Mouse (Mus musculus) cerebellum, adult 18-20 months (tissue): ENCODE measurements at regions not wholly inside any gene's neighbourhood (a gene's known extent, or its start where the extent isn't known, plus 50 kb on each side); places are given as distances from the start of the nearest gene placed in this dataset.
"Not testable (repeated sequence)": the region's sequence is repeated elsewhere in the genome, so short reads cannot be mapped to it uniquely, and the experiment has no call there.

Experiments used
- DNase-seq, 2 experiments: peaks; one replicate each; pipeline ENCODE4 v3.0.0; 2021

GRCm38 (mm10) chr9:97297538-97297937 is 72.2 kb downstream of the Trim42 start:
- DNase-seq, result peak; percentile 22 to 39

GRCm38 (mm10) chr9:97295770-97296169 is 74.0 kb downstream of the Trim42 start:
- peak; percentile 54 to 65 for DNase-seq

GRCm38 (mm10) chr9:97291870-97292269 is 77.9 kb downstream of the Trim42 start:
- DNase-seq, result no peak

- DNase-seq, result no peak
Measured at GRCm38 (mm10) chr9:97284282-97284802, 85.4 kb downstream of the Trim42 start.

- DNase-seq, result no peak
Measured at GRCm38 (mm10) chr9:97282090-97282489, 87.7 kb downstream of the Trim42 start.

GRCm38 (mm10) chr9:97275449-97275848 is 94.3 kb downstream of the Trim42 start:
- DNase-seq, result not testable (repeated sequence)

GRCm38 (mm10) chr9:97273891-97274290 is 95.9 kb downstream of the Trim42 start:
- no peak for DNase-seq

GRCm38 (mm10) chr9:97272061-97272460 is 97.7 kb downstream of the Trim42 start:
- no peak for DNase-seq

GRCm38 (mm10) chr9:97247621-97248020 is 122.1 kb downstream of the Trim42 start:
- no peak for DNase-seq

- no peak for DNase-seq
Measured at GRCm38 (mm10) chr9:97226074-97226473, 115.1 kb upstream of the Slc25a36 start.

GRCm38 (mm10) chr9:97224549-97224948 is 113.6 kb upstream of the Slc25a36 start:
- no peak for DNase-seq

- no peak for DNase-seq
Measured at GRCm38 (mm10) chr9:97214806-97215205, 103.8 kb upstream of the Slc25a36 start.

GRCm38 (mm10) chr9:97190321-97190860 is 79.4 kb upstream of the Slc25a36 start:
- no peak for DNase-seq

- no peak for DNase-seq
Measured at GRCm38 (mm10) chr9:97189646-97190045, 78.7 kb upstream of the Slc25a36 start.

- DNase-seq, result no peak
Measured at GRCm38 (mm10) chr9:97188616-97189330, 77.8 kb upstream of the Slc25a36 start.

- no peak for DNase-seq
Measured at GRCm38 (mm10) chr9:97173230-97173951, 62.4 kb upstream of the Slc25a36 start.

- DNase-seq, result peak; percentile 19 to 30
Measured at GRCm38 (mm10) chr9:97172075-97172474, 61.1 kb upstream of the Slc25a36 start.

- no peak for DNase-seq
Measured at GRCm38 (mm10) chr9:97171484-97171883, 60.5 kb upstream of the Slc25a36 start.

GRCm38 (mm10) chr9:97170836-97171235 is 59.9 kb upstream of the Slc25a36 start:
- DNase-seq, result no peak

- no peak for DNase-seq
Measured at GRCm38 (mm10) chr9:97162465-97162864, 51.5 kb upstream of the Slc25a36 start.
